Mouse (Mus musculus) intestine, postnatal 0 days (tissue): ENCODE data around the gene Gpc3. TPM values are rescaled to one million over a fixed set of nuclear protein-coding genes. Genes with fewer than 3 reads are reported as not detected.

Experiments used
- ATAC-seq: fragments of 200-750 bp; cut with Nextera tagmentation; 2 replicates; pipeline ENCODE4 v1.8.0; 2017; ENCODE audit warnings: mild to moderate bottlenecking, moderate TSS enrichment, moderate library complexity
- H3K27ac ChIP-seq: fragments of 300-500 bp; sonication (generic); 2 replicates; pipeline ENCODE4 v1.5.1; 2014; ENCODE audit warnings: mild to moderate bottlenecking, low read depth, low read length, moderate library complexity
- H3K27me3 ChIP-seq: fragments of 300-500 bp; sonication (generic); replicated peaks from 2 replicates; pipeline ENCODE4 v1.6.1; 2014; ENCODE audit warnings: low read length, mixed read lengths; ENCODE audit not compliant: control insufficient read depth, insufficient read depth
- H3K36me3 ChIP-seq: fragments of 300-500 bp; sonication (generic); 2 replicates; pipeline ENCODE4 v1.6.1; 2014; ENCODE audit warnings: mild to moderate bottlenecking, moderate library complexity; ENCODE audit not compliant: control insufficient read depth, insufficient read depth
- H3K4me1 ChIP-seq: fragments of 300-500 bp; sonication (generic); replicated peaks from 2 replicates; pipeline ENCODE4 v1.6.1; 2014; ENCODE audit warnings: antibody characterized with exemption, low read length, mixed read lengths; ENCODE audit not compliant: control insufficient read depth, insufficient read depth
- H3K4me2 ChIP-seq: fragments of 300-500 bp; sonication (generic); replicated peaks from 2 replicates; pipeline ENCODE4 v1.6.1; 2014; ENCODE audit warnings: low read depth, mild to moderate bottlenecking, moderate library complexity
- H3K4me3 ChIP-seq: fragments of 300-500 bp; sonication (generic); 2 replicates; pipeline ENCODE4 v1.5.1; 2014; ENCODE audit warnings: low read depth, low read length
- H3K9ac ChIP-seq: fragments of 300-500 bp; sonication (generic); 2 replicates; pipeline ENCODE4 v1.6.1; 2014; ENCODE audit warnings: mild to moderate bottlenecking, low read depth, low read length
- H3K9me3 ChIP-seq: fragments of 300-500 bp; sonication (generic); 2 replicates; pipeline ENCODE4 v1.6.1; 2016; ENCODE audit warnings: mixed run types; ENCODE audit not compliant: control insufficient read depth
- CTCF ChIP-seq: sonication (generic); IDR thresholded peaks from 2 replicates; pipeline ENCODE4 v1.5.1; 2016; ENCODE audit warnings: low read depth, mild to moderate bottlenecking, control low read depth, antibody characterized with exemption, moderate library complexity
- WGBS: fragments of 180-500 bp; shearing (Covaris S2); extraction: QIAGEN DNeasy Blood & Tissue Kit; methylation state at CpG from one replicate; pipeline ENCODE4 v1.1.7; 2014; 5-methylcytosine and 5-hydroxymethylcytosine counted together
- polyA plus RNA-seq: library from polyadenylated mRNA; unstranded; fragments of >200 nt; fragmentation: Nextera tagmentation; extraction: Ambion mirVana; gene quantifications from 2 replicates; pipeline ENCODE4 v1.2.1, GENCODE M21; 2015

Gpc3 gene
- polyA plus RNA-seq: 240 and 257 TPM in 2 replicates

GRCm38 (mm10) chrX:52613328-52614030 is at the start of gene Gpc3:
Gpc3 (minus strand) TSS chrX:52613950.
- TF ChIP-seq CTCF: no peak
- H3K9ac ChIP-seq: 0 out of 2 replicates have a peak within 1 kb of the TSS, but pooled peaks have one; percentile 22
- WGBS: 21% methylated on average over 43 of the region's 48 CpGs
- H3K4me3 ChIP-seq: peak within 1 kb of the TSS; percentile 43
- ATAC-seq: peak; percentile 91
- no peaks in the 10 kb centered on the region for H3K27me3 ChIP-seq
- H3K4me2 ChIP-seq: peak within 1 kb of the TSS; percentile 72
- no peaks in the 10 kb centered on the region for H3K36me3 ChIP-seq
- H3K27ac ChIP-seq: peak within 1 kb of the TSS; percentile 50
- H3K9me3 ChIP-seq: no peaks in the 10 kb centered on the region
- no peaks in the 10 kb centered on the region for H3K4me1 ChIP-seq

GRCm38 (mm10) chrX:52651975-52652374 is 38.2 kb upstream of the Gpc3 start:
- no peaks in the 10 kb centered on the region for H3K9me3 ChIP-seq
- H3K9ac ChIP-seq: no peak overlapping the region
- WGBS: 30% methylated on average over 10 of the region's 10 CpGs
- TF ChIP-seq CTCF: peak; percentile 78
- H3K4me1 ChIP-seq: no peaks in the 10 kb centered on the region
- H3K4me3 ChIP-seq: no peak overlapping the region
- ATAC-seq: no peak
- H3K4me2 ChIP-seq: peak overlapping the region; percentile 41
- H3K27ac ChIP-seq: no peak overlapping the region
- H3K36me3 ChIP-seq: no peaks in the 10 kb centered on the region
- no peaks in the 10 kb centered on the region for H3K27me3 ChIP-seq

- Histone ChIP-seq H3K27me3 (no peaks in the 10 kb centered on the region), H3K27ac (no peak overlapping the region), H3K36me3 (no peaks in the 10 kb centered on the region), H3K9ac (no peak overlapping the region), H3K9me3 (no peaks in the 10 kb centered on the region), H3K4me1 (no peaks in the 10 kb centered on the region), H3K4me2 (peak overlapping the region; percentile 41), H3K4me3 (no peak overlapping the region)
- TF ChIP-seq CTCF: peak; percentile 56
- 18% methylated on average over 9 of the region's 9 CpGs for WGBS
- ATAC-seq: no peak
These were observed 37.8 kb upstream of the Gpc3 start for GRCm38 (mm10) chrX:52651472-52651948.

GRCm38 (mm10) chrX:52648910-52649785 is 35.4 kb upstream of the Gpc3 start:
- Histone ChIP-seq H3K27ac (no peak overlapping the region), H3K9ac (no peak overlapping the region)
- no peak for TF ChIP-seq CTCF

GRCm38 (mm10) chrX:52644393-52644792 is 30.6 kb upstream of the Gpc3 start:
- no peak for ATAC-seq
- Histone ChIP-seq H3K9ac (no peak overlapping the region), H3K27me3 (no peaks in the 10 kb centered on the region), H3K27ac (peak overlapping the region; percentile 62; the same call in 1 of the 2 replicates), H3K4me3 (no peak overlapping the region), H3K36me3 (no peaks in the 10 kb centered on the region), H3K9me3 (no peaks in the 10 kb centered on the region), H3K4me1 (no peaks in the 10 kb centered on the region), H3K4me2 (no peak overlapping the region)
- TF ChIP-seq CTCF: no peak
- WGBS: 48% methylated on average over 7 of the region's 7 CpGs

More at GRCm38 (mm10) chrX:52648910-52649785, 35.4 kb upstream of the Gpc3 start:
- peak overlapping the region; percentile 10; the same call in 1 of the 2 replicates for H3K4me2 ChIP-seq
- no peaks in the 10 kb centered on the region for H3K27me3 ChIP-seq
- H3K4me3 ChIP-seq: no peak overlapping the region
- no peaks in the 10 kb centered on the region for H3K4me1 ChIP-seq
- H3K36me3 ChIP-seq: no peaks in the 10 kb centered on the region
- no peak for ATAC-seq
- no peaks in the 10 kb centered on the region for H3K9me3 ChIP-seq
- 36% methylated on average over 19 of the region's 19 CpGs for WGBS

GRCm38 (mm10) chrX:52643350-52643749 is 29.6 kb upstream of the Gpc3 start:
- Histone ChIP-seq H3K27me3 (no peaks in the 10 kb centered on the region), H3K4me2 (no peak overlapping the region), H3K36me3 (no peaks in the 10 kb centered on the region), H3K4me3 (no peak overlapping the region), H3K9ac (no peak overlapping the region), H3K4me1 (no peaks in the 10 kb centered on the region), H3K9me3 (no peaks in the 10 kb centered on the region), H3K27ac (0 out of 2 replicates have a peak overlapping the region, but pooled peaks have one; percentile 62)
- TF ChIP-seq CTCF: no peak
- peak; percentile 75 for ATAC-seq
- WGBS: 22% methylated on average over 2 of the region's 2 CpGs
